Mouse (Mus musculus) embryonic fibroblast, embryonic 13.5 days (primary cell): ENCODE measurements around the gene Bhmt. TPM values are rescaled to one million over a fixed set of nuclear protein-coding genes. Genes with fewer than 3 reads are reported as not detected.
"Not testable (repeated sequence)": the region's sequence is repeated elsewhere in the genome, so short reads cannot be mapped to it uniquely, and the experiment has no call there.

Experiments
- H3K27ac ChIP-seq: 2 replicates; pipeline ENCODE4 v1.5.1; 2012; ENCODE audit warnings: low read length, control low read depth, inconsistent platforms; ENCODE audit not compliant: insufficient read depth
- H3K4me1 ChIP-seq: 2 replicates; pipeline ENCODE4 v1.6.1; 2011; ENCODE audit warnings: low read length; ENCODE audit not compliant: control insufficient read depth, insufficient read depth
- H3K4me3 ChIP-seq: 2 replicates; pipeline ENCODE4 v1.5.1; 2011; ENCODE audit warnings: mild to moderate bottlenecking, control low read depth, low read length; ENCODE audit not compliant: insufficient read depth
- CTCF ChIP-seq: IDR thresholded peaks from 2 replicates; pipeline ENCODE4 v1.5.1; 2011; ENCODE audit warnings: mild to moderate bottlenecking, control low read depth, low read length, moderate library complexity, borderline replicate concordance; ENCODE audit not compliant: insufficient read depth
- POLR2A ChIP-seq: IDR thresholded peaks from 2 replicates; pipeline ENCODE4 v1.6.1; 2011; ENCODE audit warnings: low read depth, mild to moderate bottlenecking, control low read depth, low read length, moderate library complexity
- polyA plus RNA-seq: library from polyadenylated mRNA; stranded (reverse); fragments of >200 nt; gene quantifications from 2 replicates; pipeline ENCODE4 v1.2.4, GENCODE M21; 2011; ENCODE audit warnings: low read depth; ENCODE audit not compliant: missing spikeins, insufficient read length

The Bhmt gene
- polyA plus RNA-seq, 1 experiment = not detected

- Histone ChIP-seq H3K4me3 (no peak overlapping the region), H3K27ac (no peak overlapping the region), H3K4me1 (no peaks in the 10 kb centered on the region)
- TF ChIP-seq CTCF = no peak
- no peak for TF ChIP-seq POLR2A
These were observed 29.3 kb downstream of the Bhmt start for GRCm38 (mm10) chr13:93608476-93608875.

- H3K4me1 ChIP-seq = no peaks in the 10 kb centered on the region
- H3K27ac ChIP-seq = no peak overlapping the region
- H3K4me3 ChIP-seq = no peak overlapping the region
- TF ChIP-seq POLR2A = no peak
- no peak for TF ChIP-seq CTCF
These were observed 30.1 kb downstream of the Bhmt start for GRCm38 (mm10) chr13:93607701-93608100.

GRCm38 (mm10) chr13:93606868-93607578 lies 30.7 kb downstream of the Bhmt start:
- Histone ChIP-seq H3K27ac (no peak overlapping the region), H3K4me3 (no peak overlapping the region), H3K4me1 (no peaks in the 10 kb centered on the region)
- TF ChIP-seq CTCF (no peak), POLR2A (no peak)

GRCm38 (mm10) chr13:93604698-93605097 lies 33.1 kb downstream of the Bhmt start:
- Histone ChIP-seq H3K4me1 (no peaks in the 10 kb centered on the region), H3K4me3 (no peak overlapping the region), H3K27ac (no peak overlapping the region)
- TF ChIP-seq CTCF (no peak), POLR2A (no peak)

- H3K4me3 ChIP-seq = no peak overlapping the region
- no peaks in the 10 kb centered on the region for H3K4me1 ChIP-seq
- no peak for TF ChIP-seq POLR2A
- TF ChIP-seq CTCF = no peak
- H3K27ac ChIP-seq = no peak overlapping the region
These were observed 36.2 kb downstream of the Bhmt start for GRCm38 (mm10) chr13:93601527-93601926.

- H3K4me3 ChIP-seq = no peak overlapping the region
- no peak overlapping the region for H3K27ac ChIP-seq
- TF ChIP-seq POLR2A (no peak), CTCF (no peak)
- H3K4me1 ChIP-seq = no peaks in the 10 kb centered on the region
These were observed 44.6 kb downstream of the Bhmt start for GRCm38 (mm10) chr13:93593040-93593699.

- H3K4me1 ChIP-seq, H3K4me3 ChIP-seq, H3K27ac ChIP-seq: not testable (repeated sequence)
These were observed 55.2 kb downstream of the Bhmt start for GRCm38 (mm10) chr13:93582526-93582925.

- TF ChIP-seq POLR2A = no peak
- no peak for TF ChIP-seq CTCF
- no peaks in the 10 kb centered on the region for H3K4me1 ChIP-seq
- no peak overlapping the region for H3K4me3 ChIP-seq
- no peak overlapping the region for H3K27ac ChIP-seq
These were observed 57.3 kb downstream of the Bhmt start for GRCm38 (mm10) chr13:93580431-93580830.

GRCm38 (mm10) chr13:93569676-93570075 lies 68.1 kb downstream of the Bhmt start:
- Histone ChIP-seq H3K4me1 (no peaks in the 10 kb centered on the region), H3K27ac (no peak overlapping the region), H3K4me3 (no peak overlapping the region)
- TF ChIP-seq CTCF (no peak), POLR2A (no peak)

Other genes with a start within 250 kb of the Bhmt start
- gene Jmy, start 138.2 kb downstream of the Bhmt start, polyA plus RNA-seq = 14.4 and 17.0 TPM in 2 replicates
- not detected in 2 replicates for gene Bhmt2, start 36.3 kb upstream of the Bhmt start, polyA plus RNA-seq
- not detected in 2 replicates for gene Dmgdh, start 36.5 kb upstream of the Bhmt start, polyA plus RNA-seq
- gene Arsb, start 133.7 kb upstream of the Bhmt start, polyA plus RNA-seq = 36.1 and 42.1 TPM in 2 replicates